Mouse (Mus musculus) forebrain, embryonic 11.5 days (tissue): ENCODE results near the gene Mcrip1. TPM values are rescaled to one million over a fixed set of nuclear protein-coding genes. Genes with fewer than 3 reads are reported as not detected.

ENCODE experiments used
- ATAC-seq: fragments of 200-750 bp; cut with Nextera tagmentation; replicated peaks from 2 replicates; pipeline ENCODE4 v1.8.0; 2017; ENCODE audit warnings: moderate TSS enrichment; ENCODE audit not compliant: low FRiP score
- DNase-seq: peaks from one replicate; pipeline ENCODE4 v3.0.0-alpha.2; 2017; ENCODE audit warnings: low spot score
- H3K27ac ChIP-seq: fragments of 300-500 bp; sonication (generic); 2 replicates; pipeline ENCODE4 v1.5.1; 2014; ENCODE audit warnings: low read depth, low read length
- H3K27me3 ChIP-seq: fragments of 300-500 bp; sonication (generic); 2 replicates; pipeline ENCODE4 v1.6.1; 2014; ENCODE audit warnings: mild to moderate bottlenecking, low read length, mixed read lengths; ENCODE audit not compliant: control insufficient read depth, insufficient read depth
- H3K36me3 ChIP-seq: fragments of 300-500 bp; sonication (generic); 2 replicates; pipeline ENCODE4 v1.6.1; 2014; ENCODE audit warnings: mild to moderate bottlenecking, low read length, moderate library complexity, mixed read lengths; ENCODE audit not compliant: control insufficient read depth, insufficient read depth
- H3K4me1 ChIP-seq: fragments of 300-500 bp; sonication (generic); replicated peaks from 2 replicates; pipeline ENCODE4 v1.6.1; 2014; ENCODE audit warnings: low read length, mixed read lengths; ENCODE audit not compliant: control insufficient read depth, insufficient read depth
- H3K4me2 ChIP-seq: fragments of 300-500 bp; sonication (generic); 2 replicates; pipeline ENCODE4 v1.6.1; 2014; ENCODE audit warnings: low read depth, mild to moderate bottlenecking, low read length, moderate library complexity, mixed read lengths; ENCODE audit not compliant: severe bottlenecking
- H3K4me3 ChIP-seq: fragments of 300-500 bp; sonication (generic); 2 replicates; pipeline ENCODE4 v1.5.1; 2014; ENCODE audit warnings: low read depth, low read length
- H3K9ac ChIP-seq: fragments of 300-500 bp; sonication (generic); 2 replicates; pipeline ENCODE4 v1.6.1; 2014; ENCODE audit warnings: low read length
- H3K9me3 ChIP-seq: fragments of 300-500 bp; sonication (generic); 2 replicates; pipeline ENCODE4 v1.6.1; 2016; ENCODE audit warnings: low read length, mixed read lengths; ENCODE audit not compliant: control insufficient read depth
- WGBS: fragments of 180-500 bp; shearing (Covaris S2); extraction: QIAGEN DNeasy Blood & Tissue Kit; methylation state at CpG from one replicate; pipeline ENCODE4 v1.1.7; 2014; 5-methylcytosine and 5-hydroxymethylcytosine counted together
- polyA plus RNA-seq: library from polyadenylated mRNA; unstranded; fragments of >200 nt; fragmentation: Nextera tagmentation; extraction: Ambion mirVana; gene quantifications from 2 replicates; pipeline ENCODE4 v1.2.1, GENCODE M21; 2014

Mcrip1 gene
- polyA plus RNA-seq, 1 experiment from 2014 or later, result 213 TPM

DNA sequence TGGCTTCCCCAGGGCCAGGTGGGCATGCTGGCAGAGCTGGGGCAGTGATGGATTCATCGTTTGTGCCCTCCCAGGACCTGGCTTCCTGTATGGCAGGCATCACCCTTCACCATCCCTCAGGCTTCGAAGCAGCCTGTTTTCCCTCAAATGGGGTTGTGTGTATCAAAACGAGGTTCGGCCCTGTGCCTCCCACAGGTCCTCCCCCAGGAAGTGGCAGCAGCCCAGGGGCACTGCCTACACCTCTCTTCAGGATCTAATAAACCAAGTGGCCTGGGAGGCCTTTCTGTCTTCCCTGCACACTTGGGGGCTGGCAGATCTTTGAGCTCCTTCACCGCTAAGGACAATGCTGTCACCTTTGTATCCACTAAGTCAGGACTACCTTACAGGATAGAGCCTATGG, 50.6 kb downstream of the Mcrip1 start:
- no peak for ATAC-seq
- peak; percentile 47 for DNase-seq
- H3K9me3 ChIP-seq, result no peaks in the 10 kb centered on the region
- no peak overlapping the region for H3K4me2 ChIP-seq
- no peak overlapping the region for H3K27ac ChIP-seq
- peaks cover 2% of the 10 kb centered on the region; the same call in 1 of the 2 replicates for H3K36me3 ChIP-seq
- no peaks in the 10 kb centered on the region; the same call in none of the 2 replicates for H3K4me1 ChIP-seq
- no peak overlapping the region for H3K4me3 ChIP-seq
- H3K9ac ChIP-seq, result no peak overlapping the region
- no peaks in the 10 kb centered on the region for H3K27me3 ChIP-seq
- 86% methylated on average over 5 of the region's 5 CpGs for WGBS

DNA sequence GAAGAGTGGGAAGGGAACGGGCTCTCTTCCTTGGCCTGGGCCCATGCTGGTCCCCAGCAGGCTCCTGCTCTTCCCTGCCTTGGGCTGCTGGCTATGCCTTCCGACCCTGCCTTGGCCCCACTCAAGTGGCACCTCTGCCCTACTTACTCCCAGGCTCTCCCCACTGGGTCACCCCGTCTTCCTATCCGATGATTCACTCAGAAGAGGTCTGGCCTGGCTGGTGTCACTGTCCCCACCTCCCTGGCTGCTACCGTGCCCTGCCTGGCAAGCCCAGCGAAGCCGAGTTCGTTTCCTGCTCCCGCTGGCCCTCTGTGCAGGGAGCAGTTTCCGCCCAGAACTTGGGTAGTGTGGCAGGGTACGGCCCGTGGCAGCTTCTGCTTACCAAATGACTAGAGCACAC, 51.3 kb downstream of the Mcrip1 start:
- 95% methylated on average over 12 of the region's 12 CpGs for WGBS
- Histone ChIP-seq H3K4me1 (peaks cover 5% of the 10 kb centered on the region), H3K4me3 (no peak overlapping the region), H3K27me3 (no peaks in the 10 kb centered on the region), H3K36me3 (peaks cover 2% of the 10 kb centered on the region; the same call in 1 of the 2 replicates), H3K27ac (no peak overlapping the region), H3K9ac (no peak overlapping the region), H3K9me3 (no peaks in the 10 kb centered on the region), H3K4me2 (no peak overlapping the region)
- DNase-seq, result peak; percentile 44
- no peak for ATAC-seq

GRCm38 (mm10) chr11:120497436-120497835, 52.1 kb downstream of the Mcrip1 start:
- Histone ChIP-seq H3K4me1 (peaks cover 11% of the 10 kb centered on the region), H3K4me2 (no peak overlapping the region), H3K36me3 (peaks cover 2% of the 10 kb centered on the region; the same call in 1 of the 2 replicates), H3K4me3 (no peak overlapping the region), H3K9me3 (no peaks in the 10 kb centered on the region), H3K27me3 (no peaks in the 10 kb centered on the region), H3K9ac (no peak overlapping the region), H3K27ac (no peak overlapping the region)
- 96% methylated on average over 3 of the region's 3 CpGs for WGBS
- no peak for ATAC-seq
- no peak for DNase-seq

DNA sequence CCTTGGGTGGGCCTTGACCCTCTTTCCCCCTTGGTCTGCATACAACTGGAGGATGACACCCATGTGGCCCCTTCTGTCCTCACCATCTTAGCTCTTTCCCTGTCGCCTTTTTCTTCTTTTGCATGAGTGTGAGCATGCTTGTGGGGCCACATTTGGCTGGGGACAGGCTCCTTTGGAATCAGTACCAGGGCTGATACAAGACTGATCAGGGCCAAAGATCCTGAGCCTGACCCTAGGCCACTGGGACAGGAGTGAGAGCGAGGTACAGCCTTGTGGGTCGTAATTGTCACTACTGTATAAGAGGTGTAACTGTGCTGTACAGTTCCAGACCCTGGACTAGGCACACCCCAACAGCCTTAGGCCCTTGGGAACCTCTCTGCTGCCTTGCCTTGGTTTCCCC, 55.6 kb downstream of the Mcrip1 start:
- 77% methylated on average over 3 of the region's 3 CpGs for WGBS
- ATAC-seq (no peak), DNase-seq (no peak)
- no peaks in the 10 kb centered on the region for H3K9me3 ChIP-seq
- H3K4me3 ChIP-seq, result no peak overlapping the region
- peaks cover 4% of the 10 kb centered on the region; the same call in 1 of the 2 replicates for H3K36me3 ChIP-seq
- no peak overlapping the region for H3K4me2 ChIP-seq
- no peak overlapping the region for H3K9ac ChIP-seq
- H3K27me3 ChIP-seq, result no peaks in the 10 kb centered on the region
- H3K4me1 ChIP-seq, result peaks cover 20% of the 10 kb centered on the region
- no peak overlapping the region for H3K27ac ChIP-seq

GRCm38 (mm10) chr11:120493351-120493750, 56.2 kb downstream of the Mcrip1 start:
- Histone ChIP-seq H3K4me2 (peak overlapping the region; percentile 74), H3K4me1 (peaks cover 20% of the 10 kb centered on the region), H3K27me3 (no peaks in the 10 kb centered on the region), H3K4me3 (peak overlapping the region; percentile 92; the same call in 1 of the 2 replicates), H3K36me3 (peaks cover 8% of the 10 kb centered on the region; the same call in 1 of the 2 replicates), H3K9ac (peak overlapping the region; percentile 79), H3K9me3 (no peaks in the 10 kb centered on the region), H3K27ac (no peak overlapping the region)
- WGBS, result 75% methylated on average over 3 of the region's 3 CpGs
- DNase-seq (no peak), ATAC-seq (no peak)

Other genes starting within 250 kb of the Mcrip1 start
- 2,808 and 3,088 TPM in 2 replicates for gene Actg1, start 201.2 kb downstream of the Mcrip1 start, polyA plus RNA-seq
- gene Fscn2, start 188.2 kb downstream of the Mcrip1 start, polyA plus RNA-seq, result 1.0 TPM in 1 of 2 replicates, not detected in the other
- 33.8 and 39.8 TPM in 2 replicates for gene Faap100, start 171.0 kb downstream of the Mcrip1 start, polyA plus RNA-seq
- gene Nploc4, start 112.0 kb downstream of the Mcrip1 start, polyA plus RNA-seq, result 52.4 and 56.4 TPM in 2 replicates
- 0.19 TPM in 1 of 2 replicates, not detected in the other for gene Tspan10, start 107.1 kb downstream of the Mcrip1 start, polyA plus RNA-seq
- gene Pde6g, start 96.2 kb downstream of the Mcrip1 start, polyA plus RNA-seq, result 0.21 and 0.59 TPM in 2 replicates
- gene Oxld1, start 91.7 kb downstream of the Mcrip1 start, polyA plus RNA-seq, result 11.3 and 11.6 TPM in 2 replicates
- 30.3 and 33.8 TPM in 2 replicates for gene Ccdc137, start 91.6 kb downstream of the Mcrip1 start, polyA plus RNA-seq
- gene Arl16, start 82.1 kb downstream of the Mcrip1 start, polyA plus RNA-seq, result 50.1 and 54.2 TPM in 2 replicates
- 152 and 160 TPM in 2 replicates for gene Mrpl12, start 65.1 kb downstream of the Mcrip1 start, polyA plus RNA-seq
- 50.9 and 57.5 TPM in 2 replicates for gene Slc25a10, start 57.9 kb downstream of the Mcrip1 start, polyA plus RNA-seq
- gene Gcgr, start 19.0 kb downstream of the Mcrip1 start, polyA plus RNA-seq, result 0.35 TPM in 1 of 2 replicates, not detected in the other
- gene Ppp1r27, start 1.4 kb upstream of the Mcrip1 start, polyA plus RNA-seq, result not detected in 2 replicates
- 439 and 476 TPM in 2 replicates for gene P4hb, start 23.5 kb upstream of the Mcrip1 start, polyA plus RNA-seq
- gene Arhgdia, start 31.9 kb upstream of the Mcrip1 start, polyA plus RNA-seq, result 621 and 667 TPM in 2 replicates
- gene Alyref, start 48.6 kb upstream of the Mcrip1 start, polyA plus RNA-seq, result 808 and 816 TPM in 2 replicates
- 200 and 217 TPM in 2 replicates for gene Anapc11, start 48.7 kb upstream of the Mcrip1 start, polyA plus RNA-seq
- not detected in 2 replicates for gene Npb, start 58.8 kb upstream of the Mcrip1 start, polyA plus RNA-seq
- gene Pcyt2, start 68.2 kb upstream of the Mcrip1 start, polyA plus RNA-seq, result 126 and 134 TPM in 2 replicates
- 37.8 and 41.1 TPM in 2 replicates for gene Sirt7, start 75.5 kb upstream of the Mcrip1 start, polyA plus RNA-seq
- gene Mafg, start 83.9 kb upstream of the Mcrip1 start, polyA plus RNA-seq, result 25.5 and 26.4 TPM in 2 replicates
- gene Pycr1, start 94.0 kb upstream of the Mcrip1 start, polyA plus RNA-seq, result 33.7 and 36.9 TPM in 2 replicates
- gene Myadml2, start 98.4 kb upstream of the Mcrip1 start, polyA plus RNA-seq, result 0.51 TPM in 1 of 2 replicates, not detected in the other
- gene Notum, start 111.4 kb upstream of the Mcrip1 start, polyA plus RNA-seq, result 0.61 and 1.3 TPM in 2 replicates
- 129 and 133 TPM in 2 replicates for gene Aspscr1, start 123.2 kb upstream of the Mcrip1 start, polyA plus RNA-seq
- gene Cenpx, start 164.0 kb upstream of the Mcrip1 start, polyA plus RNA-seq, result 121 and 130 TPM in 2 replicates
- gene Lrrc45, start 164.2 kb upstream of the Mcrip1 start, polyA plus RNA-seq, result 53.3 and 54.4 TPM in 2 replicates
- 7.5 and 10.6 TPM in 2 replicates for gene Rac3, start 171.7 kb upstream of the Mcrip1 start, polyA plus RNA-seq
- gene Dcxr, start 177.6 kb upstream of the Mcrip1 start, polyA plus RNA-seq, result 10.8 and 11.8 TPM in 2 replicates
- 1.8 TPM in 1 of 2 replicates, not detected in the other for gene Cbr2, start 182.4 kb upstream of the Mcrip1 start, polyA plus RNA-seq
- 7.6 and 8.3 TPM in 2 replicates for gene Hmga1b, start 213.1 kb upstream of the Mcrip1 start, polyA plus RNA-seq
- gene Rfng, start 234.5 kb upstream of the Mcrip1 start, polyA plus RNA-seq, result 45.4 and 48.3 TPM in 2 replicates
- gene Gps1, start 234.5 kb upstream of the Mcrip1 start, polyA plus RNA-seq, result 271 and 304 TPM in 2 replicates
- 71.7 and 80.3 TPM in 2 replicates for gene Dus1l, start 246.7 kb upstream of the Mcrip1 start, polyA plus RNA-seq